7 mouse cellular contexts compared by ENCODE assay signal in genomic region chr16:30062242-30063030, GRCm38 (mm10). TPM values are rescaled to one million over a fixed set of nuclear protein-coding genes. Genes with fewer than 3 reads are reported as not detected.
DNase-seq lines count a peak whose midpoint lies in the region; ATAC-seq and TF ChIP-seq lines count a peak whose summit lies in the region.

No protein-coding gene starts in this region.

- peak overlapping the region; percentile 99 for H3K4me2 ChIP-seq in forebrain, embryonic 13.5 days
- H3K4me2 ChIP-seq in limb, embryonic 14.5 days (replicated peaks; ENCODE audit: low read depth, low read length, severe bottlenecking), result peak overlapping the region; percentile 90
- peak overlapping the region; percentile 87 for H3K4me2 ChIP-seq in stomach, embryonic 15.5 days

- peaks cover 49% of the 10 kb centered on the region for H3K4me1 ChIP-seq in testis, adult 2 months (ENCODE audit: control insufficient read depth, insufficient read depth, low read length)
- H3K4me1 ChIP-seq in forebrain, embryonic 13.5 days, result peaks cover 75% of the 10 kb centered on the region
- H3K4me1 ChIP-seq in limb, embryonic 14.5 days (ENCODE audit: control insufficient read depth, insufficient read depth, low read length), result peaks cover 49% of the 10 kb centered on the region
- H3K4me1 ChIP-seq in stomach, embryonic 15.5 days, result peaks cover 32% of the 10 kb centered on the region

- no peak for TF ChIP-seq POLR2A in testis, adult 2 months (IDR thresholded peaks at IDR 0.05; ENCODE audit: control insufficient read depth, low read depth, low read length)
- TF ChIP-seq POLR2A in limb, embryonic 14.5 days (IDR thresholded peaks at IDR 0.05; ENCODE audit: borderline replicate concordance, extremely low read depth, insufficient read depth, insufficient read length), result no peak

- ATAC-seq in forebrain, embryonic 13.5 days, result no peak
- ATAC-seq in limb, embryonic 14.5 days (ENCODE audit: low FRiP score, low read depth), result no peak
- no peak for ATAC-seq in stomach, embryonic 15.5 days (ENCODE audit: insufficient read depth, low FRiP score, low read depth)

- no peaks in the 10 kb centered on the region for H3K36me3 ChIP-seq in testis, adult 2 months (ENCODE audit: control insufficient read depth, insufficient read depth, low read length)
- no peaks in the 10 kb centered on the region for H3K36me3 ChIP-seq in forebrain, embryonic 13.5 days (ENCODE audit: poor library complexity, severe bottlenecking)
- H3K36me3 ChIP-seq in limb, embryonic 14.5 days (ENCODE audit: control insufficient read depth, insufficient read depth, low read length), result peaks cover 7% of the 10 kb centered on the region
- no peaks in the 10 kb centered on the region for H3K36me3 ChIP-seq in stomach, embryonic 15.5 days

- H3K27ac ChIP-seq in testis, adult 2 months (ENCODE audit: control insufficient read depth, insufficient read depth, low read depth, low read length), result no peak overlapping the region; the same call in 1 of the 2 replicates
- peak overlapping the region; percentile 89; the same call in 1 of the 2 replicates for H3K27ac ChIP-seq in forebrain, embryonic 13.5 days
- H3K27ac ChIP-seq in limb, embryonic 14.5 days (replicated peaks; ENCODE audit: low read depth, low read length), result 0 out of 2 replicates have a peak overlapping the region, but pooled peaks have one; percentile 94
- peak overlapping the region; percentile 98 for H3K27ac ChIP-seq in stomach, embryonic 15.5 days

- peaks cover 2% of the 10 kb centered on the region for H3K27me3 ChIP-seq in testis, adult 2 months (ENCODE audit: control insufficient read depth, insufficient read depth, low read length)
- peaks cover 29% of the 10 kb centered on the region for H3K27me3 ChIP-seq in forebrain, embryonic 13.5 days
- H3K27me3 ChIP-seq in limb, embryonic 14.5 days (ENCODE audit: control insufficient read depth, insufficient read depth, low read length), result no peaks in the 10 kb centered on the region
- no peaks in the 10 kb centered on the region for H3K27me3 ChIP-seq in stomach, embryonic 15.5 days (replicated peaks)

- WGBS in forebrain, embryonic 13.5 days, result 18% methylated on average over 12 of the region's 12 CpGs
- 24% methylated on average over 12 of the region's 12 CpGs for WGBS in limb, embryonic 14.5 days
- WGBS in stomach, embryonic 15.5 days, result 26% methylated on average over 12 of the region's 12 CpGs

- no peaks in the 10 kb centered on the region for H3K9me3 ChIP-seq in forebrain, embryonic 13.5 days (replicated peaks)
- H3K9me3 ChIP-seq in limb, embryonic 14.5 days (ENCODE audit: control insufficient read depth, low read length), result no peaks in the 10 kb centered on the region
- no peaks in the 10 kb centered on the region for H3K9me3 ChIP-seq in stomach, embryonic 15.5 days

- H3K9ac ChIP-seq in forebrain, embryonic 13.5 days, result peak overlapping the region; percentile 79; the same call in 1 of the 2 replicates
- peak overlapping the region; percentile 84 for H3K9ac ChIP-seq in limb, embryonic 14.5 days (ENCODE audit: low read depth, low read length, severe bottlenecking)
- peak overlapping the region; percentile 69; the same call in 1 of the 2 replicates for H3K9ac ChIP-seq in stomach, embryonic 15.5 days

- no peak for DNase-seq in testis, postnatal 14 days (ENCODE audit: low spot score)
- no peak for DNase-seq in limb, embryonic 14.5 days (ENCODE audit: low spot score)
- no peak for DNase-seq in cerebellum, postnatal 10 days
- DNase-seq in ovary, postnatal 14 days (ENCODE audit: low spot score), result no peak

- no peak for TF ChIP-seq CTCF in testis, adult 2 months (IDR thresholded peaks at IDR 0.05; ENCODE audit: control insufficient read depth, insufficient read depth, insufficient replicate concordance, low read depth, low read length)

- peak overlapping the region; percentile 84; the same call in 1 of the 2 replicates for H3K4me3 ChIP-seq in testis, adult 2 months (ENCODE audit: control insufficient read depth, low read depth, low read length)
- peak overlapping the region; percentile 69 for H3K4me3 ChIP-seq in forebrain, embryonic 13.5 days
- peak overlapping the region; percentile 64 for H3K4me3 ChIP-seq in limb, embryonic 14.5 days (replicated peaks; ENCODE audit: low read length)
- peak overlapping the region; percentile 60 for H3K4me3 ChIP-seq in stomach, embryonic 15.5 days (replicated peaks)

RNA-seq across cellular contexts. Expression of gene Hes1, which starts 1.7 kb away (rescaled TPM):
- polyA plus RNA-seq in testis, adult 2 months (2012; rRNA removed), result 9.7 and 12.4 TPM in 2 replicates
- 29.9 and 30.4 TPM in 2 replicates for polyA plus RNA-seq in forebrain, embryonic 13.5 days (2015; fragmentation: Nextera tagmentation; extraction: Ambion mirVana)
- polyA plus RNA-seq in limb, embryonic 14.5 days (2012; rRNA removed), result 143 and 188 TPM in 2 replicates
- 71.9 and 73.4 TPM in 2 replicates for polyA plus RNA-seq in limb, embryonic 14.5 days (2014; fragmentation: Nextera tagmentation; extraction: Ambion mirVana)
- polyA plus RNA-seq in stomach, embryonic 15.5 days (2015; fragmentation: Nextera tagmentation; extraction: Ambion mirVana), result 64.4 and 67.1 TPM in 2 replicates
